Mouse (Mus musculus): ENCODE data around the gene Gm21789.

Gene Gm21789

DNA sequence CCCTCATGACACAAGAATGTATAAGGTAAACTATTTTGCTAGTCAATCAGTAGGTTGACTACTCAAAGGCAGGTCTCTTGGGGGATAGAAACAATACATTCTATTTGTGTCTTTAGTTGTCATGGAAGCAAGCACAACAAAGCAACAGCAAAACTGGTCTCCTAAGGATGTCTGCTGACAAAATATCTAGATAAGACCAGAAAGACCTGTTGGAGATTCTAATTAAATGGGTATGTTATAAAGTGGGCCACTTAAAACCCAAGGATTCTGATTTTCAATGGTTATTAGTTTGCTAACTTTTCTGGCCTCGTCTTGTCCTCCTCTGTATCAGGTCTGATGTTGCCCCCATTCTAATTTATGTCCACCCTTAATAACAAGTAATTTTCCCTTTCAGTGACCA, at the start of gene Gm21789:
Gm21789 (plus strand) TSS at position 301 of the 400 bp plus-strand sequence.
- WGBS = no CpG with 5 or more reads among the region's 1 CpGs

DNA sequence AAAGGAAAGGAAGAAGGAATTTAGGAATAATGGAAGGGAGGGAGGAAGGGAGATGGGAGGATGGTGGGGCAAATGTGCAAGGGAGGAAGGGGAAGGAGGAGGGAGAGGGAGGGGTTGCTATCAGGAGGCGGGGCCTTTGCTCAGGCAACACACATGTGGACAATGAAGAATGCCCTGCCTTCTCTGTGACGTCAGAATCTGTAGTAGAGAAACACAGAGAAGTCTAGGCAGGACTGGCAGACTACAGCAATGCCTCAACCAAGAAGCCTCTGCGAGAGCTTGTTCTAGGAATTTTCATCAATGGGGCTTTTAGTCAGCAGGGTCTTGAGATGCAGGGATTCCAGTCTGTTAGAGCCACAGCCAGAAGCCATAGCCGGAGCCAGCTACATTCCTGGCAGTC, 47.2 kb upstream of the Gm21789 start, which contains the start of gene Btbd35f30:
Btbd35f30 (plus strand) TSS at position 301 of the 400 bp plus-strand sequence.
- WGBS = no CpG with 5 or more reads among the region's 4 CpGs

DNA sequence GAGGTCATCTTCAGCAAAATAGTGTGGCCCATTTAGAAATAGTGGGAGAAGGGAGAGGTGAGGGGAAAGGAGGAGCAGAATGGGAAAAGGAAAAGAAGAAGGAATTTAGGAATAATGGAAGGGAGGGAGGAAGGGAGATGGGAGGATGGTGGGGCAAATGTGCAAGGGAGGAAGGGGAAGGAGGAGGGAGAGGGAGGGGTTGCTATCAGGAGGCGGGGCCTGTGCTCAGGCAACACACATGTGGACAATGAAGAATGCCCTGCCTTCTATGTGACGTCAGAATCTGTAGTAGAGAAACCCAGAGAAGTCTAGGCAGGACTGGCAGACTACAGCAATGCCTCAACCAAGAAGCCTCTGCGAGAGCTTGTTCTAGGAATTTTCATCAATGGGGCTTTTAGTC, 32.0 kb downstream of the Gm21789 start, which contains the start of gene Btbd35f5:
Btbd35f5 (plus strand) TSS at position 301 of the 400 bp plus-strand sequence.
- WGBS = no CpG with 5 or more reads among the region's 3 CpGs

All from cerebral cortex, adult 2 months (tissue).